Mouse (Mus musculus) lung, postnatal 0 days (tissue): ENCODE data around the gene Prss32. TPM values are rescaled to one million over a fixed set of nuclear protein-coding genes. Genes with fewer than 3 reads are reported as not detected.
A peak's percentile ranks its signal among the peaks of the same experiment; 100 is the strongest.

Source experiments
- ATAC-seq: fragments of 200-750 bp; cut with Nextera tagmentation; 2 replicates; pipeline ENCODE4 v1.8.0; 2017; ENCODE audit warnings: moderate library complexity
- DNase-seq: peaks from one replicate; pipeline ENCODE4 v3.0.0-alpha.2; 2016; ENCODE audit warnings: low spot score
- H3K27ac ChIP-seq: fragments of 300-500 bp; sonication (generic); 2 replicates; pipeline ENCODE4 v1.5.1; 2014; ENCODE audit warnings: antibody characterized with exemption, mild to moderate bottlenecking, low read length, mixed read lengths
- H3K27me3 ChIP-seq: fragments of 300-500 bp; sonication (generic); replicated peaks from 2 replicates; pipeline ENCODE4 v1.6.1; 2014; ENCODE audit warnings: low read length, mixed read lengths; ENCODE audit not compliant: insufficient read depth
- H3K36me3 ChIP-seq: fragments of 300-500 bp; sonication (generic); 2 replicates; pipeline ENCODE4 v1.6.1; 2014; ENCODE audit warnings: low read length, mixed read lengths; ENCODE audit not compliant: insufficient read depth
- H3K4me1 ChIP-seq: fragments of 300-500 bp; sonication (generic); 2 replicates; pipeline ENCODE4 v1.6.1; 2014; ENCODE audit warnings: antibody characterized with exemption, low read depth, low read length, mixed read lengths; ENCODE audit not compliant: insufficient read depth
- H3K4me2 ChIP-seq: fragments of 300-500 bp; sonication (generic); replicated peaks from 2 replicates; pipeline ENCODE4 v1.6.1; 2014; ENCODE audit warnings: low read depth, mild to moderate bottlenecking, low read length, moderate library complexity, mixed read lengths
- H3K4me3 ChIP-seq: fragments of 300-500 bp; sonication (generic); 2 replicates; pipeline ENCODE4 v1.5.1; 2014; ENCODE audit warnings: low read depth, low read length
- H3K9ac ChIP-seq: fragments of 300-500 bp; sonication (generic); replicated peaks from 2 replicates; pipeline ENCODE4 v1.6.1; 2014; ENCODE audit warnings: low read depth, mild to moderate bottlenecking
- H3K9me3 ChIP-seq: fragments of 300-500 bp; sonication (generic); 2 replicates; pipeline ENCODE4 v1.6.1; 2016; ENCODE audit warnings: low read length, mixed read lengths
- CTCF ChIP-seq: IDR thresholded peaks from 2 replicates; pipeline ENCODE4 v1.5.1; 2016; ENCODE audit warnings: antibody characterized with exemption, mild to moderate bottlenecking
- EP300 ChIP-seq: IDR thresholded peaks from 2 replicates; pipeline ENCODE4 v1.6.1; 2016; ENCODE audit warnings: antibody characterized with exemption, mild to moderate bottlenecking, control low read depth
- WGBS: fragments of 180-500 bp; shearing (Covaris S2); extraction: QIAGEN DNeasy Blood & Tissue Kit; methylation state at CpG from one replicate; pipeline ENCODE4 v1.1.7; 2014; 5-methylcytosine and 5-hydroxymethylcytosine counted together
- polyA plus RNA-seq: library from polyadenylated mRNA; unstranded; fragments of >200 nt; fragmentation: Nextera tagmentation; extraction: Ambion mirVana; gene quantifications from 2 replicates; pipeline ENCODE4 v1.2.1, GENCODE M21; 2015

Gene Prss32
- polyA plus RNA-seq, 1 experiment from 2014 or later, result not detected

DNA sequence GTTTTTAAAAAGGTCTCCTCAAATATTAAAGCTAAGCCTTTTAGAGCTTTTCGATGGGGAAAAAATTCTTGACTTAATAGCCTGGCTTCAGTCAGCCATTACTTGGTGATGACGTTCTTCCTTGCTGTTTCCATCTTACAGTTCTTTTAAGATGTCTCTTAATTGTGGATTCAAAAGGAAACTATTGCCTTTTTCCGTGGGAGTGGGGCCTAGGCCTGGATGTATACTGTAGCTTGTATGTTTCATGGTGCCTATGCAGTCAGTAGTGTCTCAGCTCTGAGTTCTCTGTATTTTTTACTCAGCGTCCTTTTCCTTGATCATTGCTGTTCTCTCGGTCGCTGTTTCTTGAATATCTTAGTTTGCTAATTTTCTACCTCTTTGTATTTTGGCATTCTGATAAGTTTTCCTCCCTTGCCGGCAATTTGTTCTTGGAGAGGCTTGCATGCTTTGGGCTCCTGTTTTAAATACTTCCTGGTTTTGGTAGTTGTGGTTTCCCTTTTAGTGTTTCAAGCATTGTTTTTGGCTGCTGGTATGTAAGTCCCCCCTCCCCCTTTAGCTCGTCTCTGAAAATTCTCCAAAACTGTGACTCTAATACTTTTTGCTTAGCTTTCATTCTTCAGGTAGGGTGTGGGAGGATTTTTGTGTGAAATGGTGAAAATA, 39.1 kb upstream of the Prss32 start:
- ATAC-seq (no peak), DNase-seq (peak; percentile 43)
- H3K4me2 ChIP-seq, result peak overlapping the region; percentile 75
- H3K27ac ChIP-seq, result peak overlapping the region; percentile 97
- WGBS, result 1% methylated on average over 8 of the region's 8 CpGs
- H3K9me3 ChIP-seq, result no peaks in the 10 kb centered on the region
- H3K27me3 ChIP-seq, result no peaks in the 10 kb centered on the region
- peaks cover 12% of the 10 kb centered on the region; the same call in 1 of the 2 replicates for H3K36me3 ChIP-seq
- TF ChIP-seq CTCF (no peak), EP300 (no peak)
- H3K9ac ChIP-seq, result peak overlapping the region; percentile 91
- H3K4me1 ChIP-seq, result peaks cover 3% of the 10 kb centered on the region; the same call in 1 of the 2 replicates
- peak overlapping the region; percentile 82 for H3K4me3 ChIP-seq

GRCm38 (mm10) chr17:23806867-23807266, 36.8 kb upstream of the Prss32 start:
- Histone ChIP-seq H3K9ac (no peak overlapping the region), H3K27me3 (no peaks in the 10 kb centered on the region), H3K27ac (no peak overlapping the region), H3K4me2 (peak overlapping the region; percentile 47), H3K9me3 (no peaks in the 10 kb centered on the region), H3K4me1 (peaks cover 3% of the 10 kb centered on the region; the same call in 1 of the 2 replicates), H3K4me3 (no peak overlapping the region), H3K36me3 (peaks cover 30% of the 10 kb centered on the region)
- 59% methylated on average over 25 of the region's 25 CpGs for WGBS
- DNase-seq, result peak; percentile 22
- TF ChIP-seq CTCF, result peak; percentile 59
- no peak for TF ChIP-seq EP300
- no peak for ATAC-seq

GRCm38 (mm10) chr17:23807918-23808317, 35.7 kb upstream of the Prss32 start:
- Histone ChIP-seq H3K27ac (no peak overlapping the region), H3K36me3 (peaks cover 36% of the 10 kb centered on the region), H3K9ac (no peak overlapping the region), H3K9me3 (no peaks in the 10 kb centered on the region), H3K27me3 (no peaks in the 10 kb centered on the region), H3K4me2 (no peak overlapping the region), H3K4me1 (peaks cover 3% of the 10 kb centered on the region; the same call in 1 of the 2 replicates), H3K4me3 (no peak overlapping the region)
- WGBS, result 79% methylated on average over 3 of the region's 3 CpGs
- ATAC-seq (no peak), DNase-seq (no peak)
- no peak for TF ChIP-seq CTCF
- no peak for TF ChIP-seq EP300

GRCm38 (mm10) chr17:23815641-23816040, 28.0 kb upstream of the Prss32 start:
- Histone ChIP-seq H3K27me3 (no peaks in the 10 kb centered on the region), H3K9me3 (0 out of 2 replicates have a peak, but pooled peaks cover 8% of the 10 kb centered on the region), H3K36me3 (peaks cover 84% of the 10 kb centered on the region), H3K27ac (no peak overlapping the region), H3K4me2 (no peak overlapping the region), H3K9ac (no peak overlapping the region), H3K4me1 (no peaks in the 10 kb centered on the region), H3K4me3 (no peak overlapping the region)
- no peak for DNase-seq
- ATAC-seq, result no peak
- 98% methylated on average over 16 of the region's 16 CpGs for WGBS
- TF ChIP-seq EP300 (no peak), CTCF (no peak)

DNA sequence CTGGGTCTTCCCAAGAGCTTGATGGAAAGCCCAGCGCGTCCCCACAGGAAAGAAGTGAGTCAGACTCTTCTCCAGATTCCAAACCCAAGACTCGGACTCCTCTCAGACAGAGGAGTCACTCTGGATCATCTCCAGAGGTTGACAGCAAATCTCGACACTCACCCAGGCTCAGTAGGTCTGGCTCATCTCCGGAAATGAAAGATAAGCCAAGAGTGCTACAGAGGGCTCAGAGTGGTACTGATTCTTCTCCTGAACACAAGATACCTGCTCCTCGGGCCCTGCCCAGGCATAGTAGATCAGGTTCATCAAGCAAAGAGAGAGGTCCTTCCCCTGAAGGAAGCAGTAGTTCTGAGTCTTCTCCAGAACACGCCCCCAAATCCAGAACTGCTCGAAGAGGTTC, 25.1 kb upstream of the Prss32 start:
- H3K36me3 ChIP-seq, result peaks cover 90% of the 10 kb centered on the region
- no peaks in the 10 kb centered on the region for H3K4me1 ChIP-seq
- WGBS, result 97% methylated on average over 8 of the region's 8 CpGs
- H3K9me3 ChIP-seq, result 0 out of 2 replicates have a peak, but pooled peaks cover 8% of the 10 kb centered on the region
- TF ChIP-seq CTCF (no peak), EP300 (no peak)
- ATAC-seq, result no peak
- H3K4me2 ChIP-seq, result no peak overlapping the region
- DNase-seq, result no peak
- H3K4me3 ChIP-seq, result no peak overlapping the region
- no peaks in the 10 kb centered on the region for H3K27me3 ChIP-seq
- H3K27ac ChIP-seq, result no peak overlapping the region
- H3K9ac ChIP-seq, result no peak overlapping the region

GRCm38 (mm10) chr17:23819235-23819634, 24.4 kb upstream of the Prss32 start:
- TF ChIP-seq EP300 (no peak), CTCF (no peak)
- H3K4me2 ChIP-seq, result no peak overlapping the region
- H3K4me1 ChIP-seq, result no peaks in the 10 kb centered on the region
- H3K36me3 ChIP-seq, result peaks cover 87% of the 10 kb centered on the region
- H3K27ac ChIP-seq, result no peak overlapping the region
- 0 out of 2 replicates have a peak, but pooled peaks cover 8% of the 10 kb centered on the region for H3K9me3 ChIP-seq
- no peak for DNase-seq
- H3K27me3 ChIP-seq, result no peaks in the 10 kb centered on the region
- WGBS, result 97% methylated on average over 25 of the region's 25 CpGs
- no peak overlapping the region for H3K4me3 ChIP-seq
- no peak overlapping the region for H3K9ac ChIP-seq
- ATAC-seq, result no peak
